Mouse (Mus musculus): ENCODE data around the gene Picalm. TPM values are rescaled to one million over a fixed set of nuclear protein-coding genes. Genes with fewer than 3 reads are reported as not detected.
A peak's percentile ranks its signal among the peaks of the same experiment; 100 is the strongest.

Gene Picalm
- polyA plus RNA-seq, 1 experiment from 2014 or later: 49.7 TPM

DNA sequence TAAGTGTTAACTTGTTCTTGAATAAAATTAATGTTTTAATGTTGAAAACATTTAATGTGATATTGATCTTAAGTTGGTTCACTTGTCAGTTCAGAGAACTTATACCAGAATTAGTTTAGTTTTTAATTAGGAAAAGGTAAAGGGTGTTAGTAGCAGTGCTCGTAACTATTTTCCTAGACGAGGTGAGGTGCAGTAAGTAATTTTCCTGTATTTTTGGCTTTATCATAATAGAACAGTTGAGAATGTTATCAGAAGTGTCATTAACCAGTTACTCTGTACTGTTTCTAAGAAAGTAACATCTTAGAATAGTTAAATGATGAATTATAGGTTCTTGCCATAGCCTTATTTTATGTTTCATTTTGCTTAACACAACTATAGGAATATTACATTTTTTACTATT lies 15.0 kb downstream of the Picalm start:
- ATAC-seq (ENCODE audit: low read depth): no peak
- Histone ChIP-seq H3K27ac (ENCODE audit: low read length) (no peak overlapping the region), H3K4me3 (ENCODE audit: low read length) (no peak overlapping the region), H3K36me3 (ENCODE audit: control insufficient read depth, insufficient read depth, low read length) (no peaks in the 10 kb centered on the region), H3K4me2 (ENCODE audit: low read depth, low read length) (no peak overlapping the region), H3K9me3 (ENCODE audit: control insufficient read depth, low read length) (no peaks in the 10 kb centered on the region), H3K27me3 (ENCODE audit: control insufficient read depth, insufficient read depth, low read depth, low read length) (no peaks in the 10 kb centered on the region), H3K9ac (ENCODE audit: low read length) (no peak overlapping the region), H3K4me1 (replicated peaks; ENCODE audit: control insufficient read depth, insufficient read depth, low read length) (peaks cover 41% of the 10 kb centered on the region)
- WGBS: 50% methylated on average over 2 of the region's 2 CpGs

GRCm38 (mm10) chr7:90145376-90145775 lies 15.4 kb downstream of the Picalm start:
- ATAC-seq (ENCODE audit: low read depth): no peak
- Histone ChIP-seq H3K4me2 (ENCODE audit: low read depth, low read length) (no peak overlapping the region), H3K9ac (ENCODE audit: low read length) (no peak overlapping the region), H3K4me1 (replicated peaks; ENCODE audit: control insufficient read depth, insufficient read depth, low read length) (peaks cover 39% of the 10 kb centered on the region), H3K4me3 (ENCODE audit: low read length) (no peak overlapping the region), H3K9me3 (ENCODE audit: control insufficient read depth, low read length) (no peaks in the 10 kb centered on the region), H3K36me3 (ENCODE audit: control insufficient read depth, insufficient read depth, low read length) (no peaks in the 10 kb centered on the region), H3K27ac (ENCODE audit: low read length) (no peak overlapping the region), H3K27me3 (ENCODE audit: control insufficient read depth, insufficient read depth, low read depth, low read length) (no peaks in the 10 kb centered on the region)

DNA sequence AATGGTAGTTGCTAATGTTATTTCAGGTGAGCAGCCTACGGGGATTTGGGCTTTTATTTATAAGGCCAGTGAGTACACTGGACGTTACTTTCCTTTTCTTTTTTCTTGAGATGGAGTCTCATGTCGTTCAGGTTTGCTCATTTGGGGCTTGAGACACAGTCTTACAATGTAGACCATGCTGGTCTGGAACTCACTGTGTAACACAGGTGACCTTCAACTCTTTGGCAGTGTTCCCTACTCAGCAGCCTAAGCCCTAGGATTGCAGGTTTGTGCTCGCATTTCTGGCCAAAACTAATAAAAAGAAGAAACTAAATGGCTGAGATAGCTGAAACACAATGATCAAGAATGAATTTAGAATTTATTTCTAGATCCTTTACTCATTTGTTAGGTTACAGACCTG lies 15.9 kb downstream of the Picalm start:
- Histone ChIP-seq H3K27ac (ENCODE audit: low read length) (peak overlapping the region; percentile 12; the same call in 1 of the 2 replicates), H3K4me1 (replicated peaks; ENCODE audit: control insufficient read depth, insufficient read depth, low read length) (peaks cover 38% of the 10 kb centered on the region), H3K27me3 (ENCODE audit: control insufficient read depth, insufficient read depth, low read depth, low read length) (no peaks in the 10 kb centered on the region), H3K4me3 (ENCODE audit: low read length) (no peak overlapping the region), H3K9ac (ENCODE audit: low read length) (no peak overlapping the region), H3K36me3 (ENCODE audit: control insufficient read depth, insufficient read depth, low read length) (no peaks in the 10 kb centered on the region), H3K4me2 (ENCODE audit: low read depth, low read length) (no peak overlapping the region), H3K9me3 (ENCODE audit: control insufficient read depth, low read length) (no peaks in the 10 kb centered on the region)
- WGBS: 38% methylated on average over 4 of the region's 4 CpGs
- ATAC-seq (ENCODE audit: low read depth): no peak

GRCm38 (mm10) chr7:90146321-90146720 lies 16.3 kb downstream of the Picalm start:
- Histone ChIP-seq H3K9ac (ENCODE audit: low read length) (no peak overlapping the region), H3K9me3 (ENCODE audit: control insufficient read depth, low read length) (no peaks in the 10 kb centered on the region), H3K4me3 (ENCODE audit: low read length) (no peak overlapping the region), H3K36me3 (ENCODE audit: control insufficient read depth, insufficient read depth, low read length) (no peaks in the 10 kb centered on the region), H3K4me1 (replicated peaks; ENCODE audit: control insufficient read depth, insufficient read depth, low read length) (peaks cover 36% of the 10 kb centered on the region), H3K27ac (ENCODE audit: low read length) (peak overlapping the region; percentile 12; the same call in 1 of the 2 replicates), H3K4me2 (ENCODE audit: low read depth, low read length) (no peak overlapping the region), H3K27me3 (ENCODE audit: control insufficient read depth, insufficient read depth, low read depth, low read length) (no peaks in the 10 kb centered on the region)
- WGBS: 20% methylated on average over 1 of the region's 1 CpGs
- no peak for ATAC-seq (ENCODE audit: low read depth)

GRCm38 (mm10) chr7:90148023-90148422 lies 18.0 kb downstream of the Picalm start:
- ATAC-seq (ENCODE audit: low read depth): no peak
- Histone ChIP-seq H3K9ac (ENCODE audit: low read length) (no peak overlapping the region), H3K4me1 (replicated peaks; ENCODE audit: control insufficient read depth, insufficient read depth, low read length) (peaks cover 36% of the 10 kb centered on the region), H3K27ac (ENCODE audit: low read length) (no peak overlapping the region; the same call in 1 of the 2 replicates), H3K4me2 (ENCODE audit: low read depth, low read length) (no peak overlapping the region), H3K27me3 (ENCODE audit: control insufficient read depth, insufficient read depth, low read depth, low read length) (no peaks in the 10 kb centered on the region), H3K4me3 (ENCODE audit: low read length) (no peak overlapping the region), H3K9me3 (ENCODE audit: control insufficient read depth, low read length) (no peaks in the 10 kb centered on the region), H3K36me3 (ENCODE audit: control insufficient read depth, insufficient read depth, low read length) (no peaks in the 10 kb centered on the region)
- WGBS: 42% methylated on average over 2 of the region's 2 CpGs

GRCm38 (mm10) chr7:90148516-90148915 lies 18.5 kb downstream of the Picalm start:
- no peak for ATAC-seq (ENCODE audit: low read depth)
- Histone ChIP-seq H3K9ac (ENCODE audit: low read length) (no peak overlapping the region), H3K9me3 (ENCODE audit: control insufficient read depth, low read length) (no peaks in the 10 kb centered on the region), H3K4me1 (replicated peaks; ENCODE audit: control insufficient read depth, insufficient read depth, low read length) (peaks cover 34% of the 10 kb centered on the region), H3K4me3 (ENCODE audit: low read length) (no peak overlapping the region), H3K27ac (ENCODE audit: low read length) (no peak overlapping the region), H3K4me2 (ENCODE audit: low read depth, low read length) (no peak overlapping the region), H3K36me3 (ENCODE audit: control insufficient read depth, insufficient read depth, low read length) (no peaks in the 10 kb centered on the region), H3K27me3 (ENCODE audit: control insufficient read depth, insufficient read depth, low read depth, low read length) (no peaks in the 10 kb centered on the region)
- 30% methylated on average over 1 of the region's 1 CpGs for WGBS

DNA sequence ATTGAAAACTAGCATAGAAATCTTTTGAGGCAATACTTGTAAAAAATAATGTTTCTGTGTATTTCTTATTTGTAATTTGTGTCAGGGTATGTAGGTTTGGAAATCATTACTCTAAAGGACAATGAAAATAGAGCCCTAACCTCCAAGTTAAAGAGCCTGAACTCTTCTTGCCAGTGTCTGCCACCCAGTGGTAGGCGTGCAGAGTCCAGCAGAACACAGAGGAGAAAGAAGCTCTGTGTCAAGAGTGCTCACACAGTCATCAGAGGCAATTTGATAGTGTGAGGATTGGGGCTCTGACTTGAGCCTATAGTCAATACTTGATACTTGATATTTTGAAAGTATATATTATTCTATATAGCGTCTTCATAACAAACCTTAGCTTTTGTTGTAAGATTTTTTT lies 20.3 kb downstream of the Picalm start:
- Histone ChIP-seq H3K27me3 (ENCODE audit: control insufficient read depth, insufficient read depth, low read depth, low read length) (no peaks in the 10 kb centered on the region), H3K4me2 (ENCODE audit: low read depth, low read length) (no peak overlapping the region), H3K9me3 (ENCODE audit: control insufficient read depth, low read length) (no peaks in the 10 kb centered on the region), H3K36me3 (ENCODE audit: control insufficient read depth, insufficient read depth, low read length) (no peaks in the 10 kb centered on the region), H3K9ac (ENCODE audit: low read length) (no peak overlapping the region), H3K4me3 (ENCODE audit: low read length) (no peak overlapping the region), H3K4me1 (replicated peaks; ENCODE audit: control insufficient read depth, insufficient read depth, low read length) (peaks cover 29% of the 10 kb centered on the region), H3K27ac (ENCODE audit: low read length) (no peak overlapping the region)
- 47% methylated on average over 2 of the region's 2 CpGs for WGBS
- 0 out of 2 replicates have a peak, but pooled peaks have one; percentile 55 for ATAC-seq (ENCODE audit: low read depth)

- Histone ChIP-seq H3K36me3 (ENCODE audit: control insufficient read depth, insufficient read depth, low read length) (peaks cover 17% of the 10 kb centered on the region), H3K4me1 (replicated peaks; ENCODE audit: control insufficient read depth, insufficient read depth, low read length) (no peaks in the 10 kb centered on the region), H3K27me3 (ENCODE audit: control insufficient read depth, insufficient read depth, low read depth, low read length) (no peaks in the 10 kb centered on the region), H3K4me3 (ENCODE audit: low read length) (no peak overlapping the region), H3K4me2 (ENCODE audit: low read depth, low read length) (no peak overlapping the region), H3K9me3 (ENCODE audit: control insufficient read depth, low read length) (peaks cover 2% of the 10 kb centered on the region; the same call in 1 of the 2 replicates), H3K9ac (ENCODE audit: low read length) (no peak overlapping the region), H3K27ac (ENCODE audit: low read length) (no peak overlapping the region)
- no peak for ATAC-seq (ENCODE audit: low read depth)
- 78% methylated on average over 2 of the region's 2 CpGs for WGBS
Measured at GRCm38 (mm10) chr7:90158034-90158433, 28.0 kb downstream of the Picalm start.

- no peak for ATAC-seq (ENCODE audit: low read depth)
Measured at GRCm38 (mm10) chr7:90160598-90160997, 30.6 kb downstream of the Picalm start.

DNA sequence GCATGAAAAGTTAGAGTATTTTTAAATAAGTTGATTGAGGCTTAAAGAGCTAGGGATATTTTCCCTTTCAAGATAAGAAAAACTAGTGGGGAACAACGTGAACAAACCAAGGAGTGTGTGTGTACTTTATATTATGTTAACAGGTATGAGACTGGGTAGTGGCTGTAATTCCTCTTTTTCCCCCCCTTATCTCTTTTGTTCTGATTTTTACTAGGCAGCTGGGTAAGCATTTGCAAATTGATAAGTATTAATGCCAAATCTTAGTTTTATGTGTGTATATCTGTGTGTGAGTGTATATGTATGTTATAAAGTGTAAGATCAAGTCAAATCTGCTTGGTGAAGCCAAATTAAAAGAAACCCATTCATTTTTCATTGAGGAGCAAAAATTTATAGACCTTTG lies 34.3 kb downstream of the Picalm start:
- ATAC-seq (ENCODE audit: low read depth): no peak
- peaks cover 2% of the 10 kb centered on the region; the same call in 1 of the 2 replicates for H3K9me3 ChIP-seq (ENCODE audit: control insufficient read depth, low read length)
- H3K4me2 ChIP-seq (ENCODE audit: low read depth, low read length): no peak overlapping the region
- peaks cover 28% of the 10 kb centered on the region for H3K36me3 ChIP-seq (ENCODE audit: control insufficient read depth, insufficient read depth, low read length)
- no peak overlapping the region for H3K9ac ChIP-seq (ENCODE audit: low read length)
- H3K4me1 ChIP-seq (replicated peaks; ENCODE audit: control insufficient read depth, insufficient read depth, low read length): no peaks in the 10 kb centered on the region
- no peak overlapping the region for H3K27ac ChIP-seq (ENCODE audit: low read length)
- no peak overlapping the region for H3K4me3 ChIP-seq (ENCODE audit: low read length)
- 73% methylated on average over 1 of the region's 1 CpGs for WGBS
- H3K27me3 ChIP-seq (ENCODE audit: control insufficient read depth, insufficient read depth, low read depth, low read length): no peaks in the 10 kb centered on the region

More at GRCm38 (mm10) chr7:90160598-90160997, 30.6 kb downstream of the Picalm start:
- Histone ChIP-seq H3K27ac (ENCODE audit: low read length) (no peak overlapping the region), H3K36me3 (ENCODE audit: control insufficient read depth, insufficient read depth, low read length) (peaks cover 17% of the 10 kb centered on the region), H3K4me1 (replicated peaks; ENCODE audit: control insufficient read depth, insufficient read depth, low read length) (no peaks in the 10 kb centered on the region), H3K4me2 (ENCODE audit: low read depth, low read length) (no peak overlapping the region), H3K4me3 (ENCODE audit: low read length) (no peak overlapping the region), H3K9ac (ENCODE audit: low read length) (no peak overlapping the region), H3K27me3 (ENCODE audit: control insufficient read depth, insufficient read depth, low read depth, low read length) (no peaks in the 10 kb centered on the region), H3K9me3 (ENCODE audit: control insufficient read depth, low read length) (peaks cover 2% of the 10 kb centered on the region; the same call in 1 of the 2 replicates)
- 68% methylated on average over 5 of the region's 5 CpGs for WGBS
